Mouse (Mus musculus): ENCODE results near the gene Arl6ip1. TPM values are rescaled to one million over a fixed set of nuclear protein-coding genes. Genes with fewer than 3 reads are reported as not detected.

The Arl6ip1 gene
- 667 TPM for polyA plus RNA-seq (2017; shearing (Covaris generic))

GRCm38 (mm10) chr7:118129430-118130041 is at the start of gene Arl6ip1:
Gene Arl6ip1 (minus strand): TSS chr7:118129662.

GRCm38 (mm10) chr7:118115877-118116568 is 13.4 kb downstream of the Arl6ip1 start, which contains the start of gene Rps15a:
Gene Rps15a (minus strand): TSS chr7:118116188.

Other genes with a start within 250 kb of the Arl6ip1 start
- gene Rps15a, start 13.5 kb downstream of the Arl6ip1 start, polyA plus RNA-seq (2017; shearing (Covaris generic)): 1,012 TPM
- gene Smg1, start 114.0 kb upstream of the Arl6ip1 start, polyA plus RNA-seq (2017; shearing (Covaris generic)): 19.6 TPM